Mouse (Mus musculus) liver, embryonic 14.5 days (tissue): Measurements from ENCODE around the gene Pwwp2b. TPM values are rescaled to one million over a fixed set of nuclear protein-coding genes. Genes with fewer than 3 reads are reported as not detected.

Experiments used
- ATAC-seq: fragments of 200-750 bp; cut with Nextera tagmentation; 2 replicates; pipeline ENCODE4 v1.8.0; 2017; ENCODE audit warnings: moderate number of reproducible peaks, mild to moderate bottlenecking, moderate library complexity; ENCODE audit not compliant: insufficient read depth
- DNase-seq, 3 experiments: peaks; one replicate each; pipeline ENCODE4 v3.0.0-alpha.2; 2012 to 2013; ENCODE audit warnings: low read depth in 3 of 3, low spot score in 3 of 3
- H3K27ac ChIP-seq: fragments of 300-500 bp; sonication (generic); 2 replicates; pipeline ENCODE4 v1.5.1; 2014; ENCODE audit warnings: moderate library complexity, mild to moderate bottlenecking, control low read depth, inconsistent platforms
- H3K27me3 ChIP-seq: fragments of 300-500 bp; sonication (generic); 2 replicates; pipeline ENCODE4 v1.6.1; 2014; ENCODE audit warnings: mild to moderate bottlenecking, low read length, moderate library complexity; ENCODE audit not compliant: control insufficient read depth, insufficient read depth
- H3K36me3 ChIP-seq: fragments of 300-500 bp; sonication (generic); replicated peaks from 2 replicates; pipeline ENCODE4 v1.6.1; 2014; ENCODE audit warnings: low read depth; ENCODE audit not compliant: control insufficient read depth, insufficient read depth
- H3K4me1 ChIP-seq, 2 experiments: fragments of 200-500 bp in 1 of 2; fragments of 300-500 bp in 1 of 2; sonication (generic) in 1 of 2; replicated peaks; 2 replicates each; pipeline ENCODE4 v1.6.1; 2012 to 2014; ENCODE audit warnings: antibody characterized with exemption in 1 of 2, inconsistent platforms in 1 of 2, low read length in 1 of 2; ENCODE audit not compliant: control insufficient read depth in 2 of 2, insufficient read depth in 2 of 2
- H3K4me2 ChIP-seq: fragments of 300-500 bp; sonication (generic); 2 replicates; pipeline ENCODE4 v1.6.1; 2014; ENCODE audit warnings: low read depth, mild to moderate bottlenecking, control low read depth, moderate library complexity
- H3K4me3 ChIP-seq, 2 experiments: fragments of 200-500 bp in 1 of 2; fragments of 300-500 bp in 1 of 2; sonication (generic) in 1 of 2; 2 replicates each; pipeline ENCODE4 v1.5.1; 2012 to 2014; ENCODE audit warnings: low read depth in 2 of 2, low read length in 2 of 2, mild to moderate bottlenecking in 2 of 2, control low read depth in 1 of 2, inconsistent platforms in 1 of 2, moderate library complexity in 1 of 2; ENCODE audit not compliant: insufficient read depth in 1 of 2
- H3K9ac ChIP-seq: fragments of 300-500 bp; sonication (generic); replicated peaks from 2 replicates; pipeline ENCODE4 v1.6.1; 2014; ENCODE audit warnings: mild to moderate bottlenecking, control low read depth, moderate library complexity
- H3K9me3 ChIP-seq: fragments of 300-500 bp; sonication (generic); 2 replicates; pipeline ENCODE4 v1.6.1; 2016; ENCODE audit warnings: low read length, mixed read lengths; ENCODE audit not compliant: control insufficient read depth
- CTCF ChIP-seq: IDR thresholded peaks from 2 replicates; pipeline ENCODE4 v1.5.1; 2016; ENCODE audit warnings: antibody characterized with exemption, low read depth, control low read depth
- EP300 ChIP-seq: IDR thresholded peaks from 2 replicates; pipeline ENCODE4 v1.6.1; 2016; ENCODE audit warnings: antibody characterized with exemption, low read depth
- whole genome bisulfite sequencing: fragments of 180-500 bp; shearing (Covaris S2); extraction: QIAGEN DNeasy Blood & Tissue Kit; methylation state at CpG from one replicate; pipeline ENCODE4 v1.1.7; 2014; ENCODE audit not compliant: insufficient replicate concordance; 5-methylcytosine and 5-hydroxymethylcytosine counted together
- polyA plus RNA-seq, 2 experiments: library from polyadenylated mRNA; depleted of rRNA in 1 of 2; stranded (reverse) in 1 of 2; unstranded in 1 of 2; fragments of >200 nt; fragmentation: Nextera tagmentation in 1 of 2; extraction: Ambion mirVana in 1 of 2; gene quantifications; 2 replicates each; pipeline versions ENCODE4 v1.2.1 to v1.2.3; 2012 to 2014

Gene Pwwp2b
- polyA plus RNA-seq, 2 experiments = 1.0 to 1.3 TPM

DNA sequence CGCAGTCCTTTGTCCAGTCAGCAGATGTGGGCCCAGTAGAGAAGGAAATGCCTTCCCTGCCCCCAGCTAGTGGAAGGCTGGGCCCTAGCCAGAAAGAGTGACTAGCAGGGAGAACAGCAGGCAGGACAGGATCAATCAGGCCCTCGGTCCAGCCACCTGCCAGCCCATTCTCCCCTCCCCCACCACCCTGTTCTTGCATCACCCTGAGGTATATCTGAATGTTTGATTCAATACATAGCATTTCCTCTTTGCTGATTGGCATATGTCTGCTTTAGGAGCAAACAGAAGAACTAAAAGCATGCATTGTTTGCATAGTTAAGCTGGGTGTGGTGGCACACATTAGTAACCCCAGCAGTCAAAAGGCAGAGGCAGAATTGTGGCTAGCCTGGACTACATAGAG lies 32.9 kb downstream of the Pwwp2b start:
- no peak overlapping the region for H3K27ac ChIP-seq
- H3K36me3 ChIP-seq = no peaks in the 10 kb centered on the region
- 21% methylated on average over 2 of the region's 2 CpGs for WGBS
- no peaks in the 10 kb centered on the region for H3K27me3 ChIP-seq
- no peaks in the 10 kb centered on the region for H3K9me3 ChIP-seq
- ATAC-seq (peak; percentile 59), DNase-seq (no peak)
- TF ChIP-seq EP300 (no peak), CTCF (no peak)
- H3K4me3 ChIP-seq = no peak overlapping the region
- peaks cover 0 to 2% of the 10 kb centered on the region in 2 experiments; a peak in 1 of 4 replicates for H3K4me1 ChIP-seq
- H3K4me2 ChIP-seq = no peak overlapping the region
- H3K9ac ChIP-seq = no peak overlapping the region

DNA sequence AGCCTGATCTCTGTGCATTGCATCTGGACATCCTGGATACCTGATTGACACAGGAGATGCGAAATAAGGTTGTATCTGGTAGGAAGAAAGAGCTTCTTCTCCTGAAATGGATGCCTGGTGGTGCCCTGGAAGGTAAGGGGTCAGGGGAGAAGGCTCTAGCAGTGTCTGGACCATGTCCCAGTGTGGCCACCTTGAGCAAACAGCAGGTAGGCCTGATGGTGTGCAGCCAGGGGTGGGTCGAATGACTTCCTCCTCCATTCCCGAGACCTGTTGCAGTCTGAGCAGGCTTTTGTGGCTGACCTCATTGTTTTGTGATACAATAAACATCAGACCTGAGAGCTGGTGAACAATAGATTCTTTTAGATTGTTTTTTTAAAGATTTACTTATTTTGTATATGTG lies 33.8 kb downstream of the Pwwp2b start:
- no peaks in the 10 kb centered on the region for H3K27me3 ChIP-seq
- H3K4me2 ChIP-seq = no peak overlapping the region
- no peak overlapping the region for H3K27ac ChIP-seq
- 57% methylated on average over 3 of the region's 3 CpGs for WGBS
- no peaks in the 10 kb centered on the region for H3K9me3 ChIP-seq
- no peak overlapping the region for H3K9ac ChIP-seq
- ATAC-seq (no peak), DNase-seq (no peak)
- H3K4me1 ChIP-seq = peaks cover 0 to 2% of the 10 kb centered on the region in 2 experiments; a peak in 1 of 4 replicates
- H3K36me3 ChIP-seq = no peaks in the 10 kb centered on the region
- TF ChIP-seq CTCF = no peak
- TF ChIP-seq EP300 = no peak
- H3K4me3 ChIP-seq = no peak overlapping the region

DNA sequence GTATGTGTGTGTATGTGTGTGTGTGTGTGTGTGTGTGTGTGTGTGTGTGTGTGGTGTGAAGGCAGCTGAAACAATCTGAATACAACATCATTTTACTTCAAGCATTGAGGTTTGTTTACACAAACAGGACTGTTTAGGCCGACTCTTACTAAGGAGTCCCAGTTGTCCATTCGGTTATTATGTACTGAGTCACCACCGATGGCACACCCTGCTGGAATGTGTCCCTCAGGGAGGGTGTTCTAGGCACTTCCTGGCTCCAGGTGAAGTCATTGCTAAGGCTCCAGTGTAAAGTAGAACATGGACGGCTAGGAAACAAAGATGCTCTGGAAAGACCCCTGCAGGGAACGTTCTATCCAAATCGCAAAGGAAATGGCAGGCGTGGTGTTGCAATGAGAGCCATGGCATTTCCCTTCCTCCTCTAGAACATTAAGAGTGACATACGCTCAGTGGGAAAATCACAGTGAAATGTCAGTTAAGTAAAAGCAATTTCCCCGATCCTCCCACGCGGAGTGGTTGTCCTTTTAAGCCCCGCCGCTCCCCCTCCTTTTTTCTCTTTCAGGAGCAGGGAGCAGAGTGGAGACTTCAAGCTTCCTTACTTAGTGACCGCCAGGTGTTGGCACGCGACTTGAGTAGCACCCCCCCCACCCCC lies 37.1 kb downstream of the Pwwp2b start:
- Histone ChIP-seq H3K9me3 (no peaks in the 10 kb centered on the region), H3K27ac (no peak overlapping the region), H3K4me1 (peaks cover 0 to 2% of the 10 kb centered on the region in 2 experiments; a peak in 1 of 4 replicates), H3K9ac (no peak overlapping the region), H3K36me3 (no peaks in the 10 kb centered on the region), H3K4me2 (no peak overlapping the region), H3K4me3 (no peak overlapping the region), H3K27me3 (no peaks in the 10 kb centered on the region)
- WGBS = 61% methylated on average over 16 of the region's 16 CpGs
- TF ChIP-seq EP300 = no peak
- no peak for TF ChIP-seq CTCF
- ATAC-seq = no peak
- DNase-seq = no peak

DNA sequence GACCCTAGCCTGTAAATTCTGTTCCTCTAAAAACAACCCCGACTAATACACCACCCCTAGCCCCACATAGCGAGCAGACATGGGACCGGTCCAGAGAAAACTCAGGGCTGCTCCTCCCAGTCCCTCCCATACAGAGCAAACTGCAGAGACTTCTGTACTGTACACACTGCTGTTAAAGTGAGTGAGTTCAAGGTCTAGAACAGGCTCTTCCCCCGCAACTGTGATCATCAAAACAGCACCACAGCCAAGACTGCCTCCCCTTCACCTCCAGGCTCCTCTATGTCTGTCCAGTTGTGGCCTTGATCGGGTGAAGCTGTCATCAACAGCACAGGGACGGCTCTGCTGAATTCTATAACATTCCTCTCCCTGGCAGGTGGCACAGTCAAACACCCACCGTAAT lies 40.3 kb downstream of the Pwwp2b start:
- no peak overlapping the region for H3K4me3 ChIP-seq
- DNase-seq (no peak), ATAC-seq (no peak)
- H3K4me1 ChIP-seq = peaks cover 0 to 2% of the 10 kb centered on the region in 2 experiments; a peak in 1 of 4 replicates
- no peak overlapping the region for H3K9ac ChIP-seq
- TF ChIP-seq CTCF = no peak
- no peak for TF ChIP-seq EP300
- no peak overlapping the region for H3K27ac ChIP-seq
- 61% methylated on average over 7 of the region's 7 CpGs for WGBS
- H3K36me3 ChIP-seq = no peaks in the 10 kb centered on the region
- no peaks in the 10 kb centered on the region for H3K9me3 ChIP-seq
- H3K4me2 ChIP-seq = no peak overlapping the region
- no peaks in the 10 kb centered on the region for H3K27me3 ChIP-seq

DNA sequence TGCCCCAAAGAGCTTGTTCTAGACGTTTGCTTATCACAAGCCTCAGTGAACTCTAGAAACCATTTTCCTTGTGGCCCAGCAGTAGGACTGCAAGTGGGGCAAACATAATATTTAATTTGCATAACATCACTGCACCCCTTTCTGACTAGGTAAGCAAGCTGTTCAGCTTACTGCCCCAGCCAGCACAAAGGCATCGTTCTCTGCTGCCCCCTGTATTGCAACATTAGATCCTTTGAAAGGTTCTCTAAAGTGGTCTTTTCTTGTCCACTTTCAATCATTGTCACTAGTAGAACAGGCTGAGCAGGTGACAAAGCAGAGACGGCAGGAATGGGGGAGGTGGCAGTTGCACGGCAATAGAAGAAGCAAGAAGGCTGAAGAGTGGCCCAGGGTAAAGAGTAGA lies 45.1 kb downstream of the Pwwp2b start:
- Histone ChIP-seq H3K9me3 (no peaks in the 10 kb centered on the region), H3K27me3 (no peaks in the 10 kb centered on the region), H3K9ac (no peak overlapping the region), H3K4me3 (no peak overlapping the region), H3K4me2 (no peak overlapping the region), H3K36me3 (no peaks in the 10 kb centered on the region), H3K4me1 (peaks cover 0 to 7% of the 10 kb centered on the region in 2 experiments; a peak in 2 of 4 replicates), H3K27ac (no peak overlapping the region)
- no peak for TF ChIP-seq EP300
- DNase-seq (no peak), ATAC-seq (no peak)
- WGBS = 50% methylated on average over 4 of the region's 4 CpGs
